Mouse (Mus musculus) neural tube, embryonic 12.5 days (tissue): Measurements from ENCODE around the gene Mrpl49. TPM values are rescaled to one million over a fixed set of nuclear protein-coding genes. Genes with fewer than 3 reads are reported as not detected.
"Not testable (repeated sequence)": the region's sequence is repeated elsewhere in the genome, so short reads cannot be mapped to it uniquely, and the experiment has no call there.

Source experiments
- ATAC-seq: fragments of 200-750 bp; cut with Nextera tagmentation; 2 replicates; pipeline ENCODE4 v1.8.0; 2017; ENCODE audit warnings: low read depth, mild to moderate bottlenecking, moderate TSS enrichment, moderate library complexity; ENCODE audit not compliant: low FRiP score
- H3K27ac ChIP-seq: fragments of 300-500 bp; sonication (generic); 2 replicates; pipeline ENCODE4 v1.5.1; 2016
- H3K27me3 ChIP-seq: fragments of 300-500 bp; sonication (generic); replicated peaks from 2 replicates; pipeline ENCODE4 v1.6.1; 2016; ENCODE audit warnings: mild to moderate bottlenecking
- H3K36me3 ChIP-seq: fragments of 300-500 bp; sonication (generic); 2 replicates; pipeline ENCODE4 v1.6.1; 2016; ENCODE audit warnings: mild to moderate bottlenecking
- H3K4me1 ChIP-seq: fragments of 300-500 bp; sonication (generic); 2 replicates; pipeline ENCODE4 v1.6.1; 2016
- H3K4me2 ChIP-seq: fragments of 300-500 bp; sonication (generic); replicated peaks from 2 replicates; pipeline ENCODE4 v1.6.1; 2016; ENCODE audit warnings: mild to moderate bottlenecking
- H3K4me3 ChIP-seq: fragments of 300-500 bp; sonication (generic); 2 replicates; pipeline ENCODE4 v1.5.1; 2016
- H3K9ac ChIP-seq: fragments of 300-500 bp; sonication (generic); 2 replicates; pipeline ENCODE4 v1.6.1; 2016; ENCODE audit warnings: mild to moderate bottlenecking
- H3K9me3 ChIP-seq: fragments of 300-500 bp; sonication (generic); 2 replicates; pipeline ENCODE4 v1.6.1; 2016; ENCODE audit warnings: mild to moderate bottlenecking
- WGBS: fragments of 180-500 bp; shearing (Covaris S2); methylation state at CpG from one replicate; pipeline ENCODE4 v1.1.7; 2016; 5-methylcytosine and 5-hydroxymethylcytosine counted together
- polyA plus RNA-seq: library from polyadenylated mRNA; unstranded; fragments of >200 nt; fragmentation: Nextera tagmentation; extraction: Ambion mirVana; gene quantifications from 2 replicates; pipeline ENCODE4 v1.2.1, GENCODE M21; 2016

The Mrpl49 gene
- polyA plus RNA-seq, 1 experiment from 2014 or later, result 68.6 TPM

GRCm38 (mm10) chr19:6046294-6047153 is 11.1 kb downstream of the Mrpl49 start, which contains the start of gene Syvn1:
Syvn1 (plus strand) TSS chr19:6046576.
- peak; percentile 93 for ATAC-seq
- H3K4me3 ChIP-seq, result peak within 1 kb of the TSS; percentile 90
- under 1% methylated on average over 65 of the region's 65 CpGs for WGBS

GRCm38 (mm10) chr19:6045366-6046293 is 12.0 kb downstream of the Mrpl49 start:
- Histone ChIP-seq H3K4me3 (peak overlapping the region; percentile 90), H3K27ac (peak overlapping the region; percentile 98), H3K36me3 (peaks cover 26% of the 10 kb centered on the region), H3K27me3 (no peaks in the 10 kb centered on the region), H3K9me3 (no peaks in the 10 kb centered on the region), H3K9ac (peak overlapping the region; percentile 67), H3K4me2 (peak overlapping the region; percentile 99), H3K4me1 (peaks cover 22% of the 10 kb centered on the region)
- ATAC-seq, result peak; percentile 41
- 23% methylated on average over 20 of the region's 20 CpGs for WGBS

More at GRCm38 (mm10) chr19:6046294-6047153, 11.1 kb downstream of the Mrpl49 start, which contains the start of gene Syvn1:
- peak within 1 kb of the TSS; percentile 98 for H3K27ac ChIP-seq
- H3K27me3 ChIP-seq, result no peaks in the 10 kb centered on the region
- peak within 1 kb of the TSS; percentile 99 for H3K4me2 ChIP-seq
- H3K9me3 ChIP-seq, result no peaks in the 10 kb centered on the region
- peaks cover 35% of the 10 kb centered on the region for H3K36me3 ChIP-seq
- peaks cover 22% of the 10 kb centered on the region for H3K4me1 ChIP-seq
- H3K9ac ChIP-seq, result peak within 1 kb of the TSS; percentile 88

DNA sequence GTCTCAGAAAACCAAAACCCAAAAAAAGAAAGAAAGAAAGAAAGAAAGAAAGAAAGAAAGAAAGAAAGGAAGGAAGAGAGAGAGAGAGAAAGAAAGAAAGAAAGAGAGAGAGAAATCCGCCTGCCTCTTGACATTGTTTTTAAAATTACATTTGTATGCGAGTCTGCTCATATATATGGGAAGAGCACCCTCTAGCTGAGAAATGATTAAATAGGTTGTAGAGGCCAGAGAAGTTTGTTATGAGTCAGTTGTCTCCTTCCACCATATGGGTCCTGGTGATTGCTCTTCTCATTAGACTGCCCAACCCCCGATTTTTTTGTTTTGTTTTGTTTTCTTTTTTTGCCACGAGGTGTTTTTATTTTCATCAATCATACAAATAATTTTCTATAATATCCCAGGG is 13.5 kb downstream of the Mrpl49 start:
- not testable (repeated sequence) for H3K4me2 ChIP-seq, H3K27me3 ChIP-seq, H3K4me3 ChIP-seq, H3K9ac ChIP-seq, H3K9me3 ChIP-seq, H3K27ac ChIP-seq, ATAC-seq
- Histone ChIP-seq H3K4me1 (peaks cover 22% of the 10 kb centered on the region), H3K36me3 (peaks cover 11% of the 10 kb centered on the region)
- 74% methylated on average over 4 of the region's 4 CpGs for WGBS

- ATAC-seq, result no peak
- Histone ChIP-seq H3K4me1 (peaks cover 8% of the 10 kb centered on the region), H3K27me3 (no peaks in the 10 kb centered on the region), H3K4me2 (no peak overlapping the region), H3K27ac (no peak overlapping the region), H3K9ac (0 out of 2 replicates have a peak overlapping the region, but pooled peaks have one; percentile 5), H3K9me3 (no peaks in the 10 kb centered on the region), H3K36me3 (no peaks in the 10 kb centered on the region), H3K4me3 (no peak overlapping the region)
- 88% methylated on average over 9 of the region's 9 CpGs for WGBS
Observed at GRCm38 (mm10) chr19:6042293-6042692, 15.3 kb downstream of the Mrpl49 start.

- Histone ChIP-seq H3K36me3 (no peaks in the 10 kb centered on the region), H3K9ac (no peak overlapping the region), H3K4me2 (no peak overlapping the region), H3K27ac (no peak overlapping the region), H3K4me1 (peaks cover under 1% of the 10 kb centered on the region; the same call in 1 of the 2 replicates), H3K9me3 (no peaks in the 10 kb centered on the region), H3K27me3 (no peaks in the 10 kb centered on the region), H3K4me3 (no peak overlapping the region)
- no peak for ATAC-seq
Observed at GRCm38 (mm10) chr19:6040002-6040401, 17.6 kb downstream of the Mrpl49 start.

- no peak overlapping the region for H3K9ac ChIP-seq
- H3K27ac ChIP-seq, result no peak overlapping the region
- no peaks in the 10 kb centered on the region for H3K4me1 ChIP-seq
- no peak overlapping the region for H3K4me3 ChIP-seq
- WGBS, result 86% methylated on average over 7 of the region's 7 CpGs
- no peaks in the 10 kb centered on the region for H3K36me3 ChIP-seq
- no peaks in the 10 kb centered on the region for H3K27me3 ChIP-seq
- no peak for ATAC-seq
- no peaks in the 10 kb centered on the region for H3K9me3 ChIP-seq
- H3K4me2 ChIP-seq, result no peak overlapping the region
Observed at GRCm38 (mm10) chr19:6038326-6038725, 19.3 kb downstream of the Mrpl49 start.

- Histone ChIP-seq H3K4me3 (no peak overlapping the region), H3K27ac (no peak overlapping the region), H3K36me3 (no peaks in the 10 kb centered on the region), H3K4me2 (no peak overlapping the region), H3K9ac (no peak overlapping the region), H3K9me3 (no peaks in the 10 kb centered on the region), H3K27me3 (no peaks in the 10 kb centered on the region), H3K4me1 (no peaks in the 10 kb centered on the region)
- no peak for ATAC-seq
Observed at GRCm38 (mm10) chr19:6037695-6038094, 19.9 kb downstream of the Mrpl49 start.

GRCm38 (mm10) chr19:6035966-6036585 is 21.5 kb downstream of the Mrpl49 start:
- Histone ChIP-seq H3K27me3 (no peaks in the 10 kb centered on the region), H3K9me3 (no peaks in the 10 kb centered on the region), H3K27ac (no peak overlapping the region), H3K36me3 (no peaks in the 10 kb centered on the region), H3K4me3 (no peak overlapping the region), H3K4me1 (no peaks in the 10 kb centered on the region), H3K4me2 (no peak overlapping the region), H3K9ac (no peak overlapping the region)
- WGBS, result 83% methylated on average over 9 of the region's 9 CpGs
- no peak for ATAC-seq

DNA sequence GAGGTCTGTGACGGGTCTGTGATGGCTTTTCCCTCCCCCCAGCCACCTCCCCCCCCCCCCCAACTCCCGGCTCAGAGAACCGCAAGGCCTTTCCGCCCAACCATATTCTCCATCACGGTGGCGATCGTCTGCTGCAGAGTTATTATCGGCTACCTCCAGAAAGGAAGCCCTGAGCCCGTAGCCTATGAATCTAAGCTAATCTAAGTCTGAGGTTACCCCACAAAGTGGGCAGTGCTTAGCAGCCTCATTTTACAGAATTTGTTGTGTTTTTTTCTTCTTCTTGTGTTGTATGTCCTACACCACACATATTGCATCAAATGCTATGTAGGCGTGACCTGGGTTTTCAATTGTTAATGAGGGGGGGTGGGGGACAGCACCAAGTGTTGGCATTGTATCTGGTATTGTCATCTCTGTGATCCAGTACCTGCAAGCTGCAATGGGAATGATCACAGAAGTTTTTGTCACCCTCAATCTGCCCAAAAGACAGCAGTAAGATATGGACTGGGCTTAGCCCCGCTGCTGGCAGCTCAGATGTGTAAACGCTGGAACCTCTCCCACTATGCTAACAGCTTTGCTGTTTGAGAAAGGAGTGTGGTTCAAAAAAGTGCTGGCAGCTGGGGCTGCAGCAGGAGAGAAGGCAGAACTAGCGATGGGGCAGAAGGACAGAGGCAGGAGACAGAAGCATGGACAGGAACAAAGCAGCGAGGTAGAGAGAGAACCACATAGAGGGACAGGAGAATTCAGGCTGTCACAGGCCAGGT is 26.9 kb downstream of the Mrpl49 start:
- Histone ChIP-seq H3K9ac (no peak overlapping the region), H3K36me3 (no peaks in the 10 kb centered on the region), H3K4me2 (no peak overlapping the region), H3K27me3 (no peaks in the 10 kb centered on the region), H3K9me3 (no peaks in the 10 kb centered on the region), H3K4me1 (no peaks in the 10 kb centered on the region), H3K4me3 (no peak overlapping the region), H3K27ac (no peak overlapping the region)
- ATAC-seq, result no peak
- WGBS, result 79% methylated on average over 14 of the region's 14 CpGs

GRCm38 (mm10) chr19:6029426-6029825 is 28.2 kb downstream of the Mrpl49 start:
- no peaks in the 10 kb centered on the region for H3K36me3 ChIP-seq
- H3K27ac ChIP-seq, result no peak overlapping the region
- H3K4me1 ChIP-seq, result no peaks in the 10 kb centered on the region
- no peak overlapping the region for H3K4me2 ChIP-seq
- no peak overlapping the region for H3K9ac ChIP-seq
- H3K27me3 ChIP-seq, result no peaks in the 10 kb centered on the region
- no peak for ATAC-seq
- H3K9me3 ChIP-seq, result no peaks in the 10 kb centered on the region
- WGBS, result 84% methylated on average over 9 of the region's 9 CpGs
- no peak overlapping the region for H3K4me3 ChIP-seq

- H3K36me3 ChIP-seq, result no peaks in the 10 kb centered on the region
- no peak overlapping the region for H3K27ac ChIP-seq
- no peaks in the 10 kb centered on the region for H3K27me3 ChIP-seq
- H3K9me3 ChIP-seq, result no peaks in the 10 kb centered on the region
- H3K4me2 ChIP-seq, result no peak overlapping the region
- no peak overlapping the region for H3K9ac ChIP-seq
- no peaks in the 10 kb centered on the region for H3K4me1 ChIP-seq
- WGBS, result 86% methylated on average over 6 of the region's 6 CpGs
- no peak overlapping the region for H3K4me3 ChIP-seq
- ATAC-seq, result no peak
Observed at GRCm38 (mm10) chr19:6028991-6029390, 28.6 kb downstream of the Mrpl49 start.
